Mouse (Mus musculus) forebrain, postnatal 0 days (tissue): Measurements from ENCODE around the gene Phospho2. TPM values are rescaled to one million over a fixed set of nuclear protein-coding genes. Genes with fewer than 3 reads are reported as not detected.

Experiments
- ATAC-seq: fragments of 200-750 bp; cut with Nextera tagmentation; 2 replicates; pipeline ENCODE4 v1.8.0; 2017; ENCODE audit warnings: mild to moderate bottlenecking, moderate library complexity
- DNase-seq: peaks from one replicate; pipeline ENCODE4 v3.0.0-alpha.2; 2015
- H3K27ac ChIP-seq: fragments of 300-500 bp; sonication (generic); 2 replicates; pipeline ENCODE4 v1.5.1; 2014; ENCODE audit warnings: low read depth, mild to moderate bottlenecking, antibody characterized with exemption, low read length, moderate library complexity, mixed read lengths
- H3K27me3 ChIP-seq: fragments of 300-500 bp; sonication (generic); 2 replicates; pipeline ENCODE4 v1.6.1; 2014; ENCODE audit warnings: mild to moderate bottlenecking, low read length, mixed read lengths; ENCODE audit not compliant: insufficient read depth
- H3K36me3 ChIP-seq: fragments of 300-500 bp; sonication (generic); 2 replicates; pipeline ENCODE4 v1.6.1; 2014; ENCODE audit warnings: mild to moderate bottlenecking, moderate library complexity; ENCODE audit not compliant: insufficient read depth
- H3K4me1 ChIP-seq: fragments of 300-500 bp; sonication (generic); 2 replicates; pipeline ENCODE4 v1.6.1; 2014; ENCODE audit warnings: antibody characterized with exemption; ENCODE audit not compliant: insufficient read depth
- H3K4me2 ChIP-seq: fragments of 300-500 bp; sonication (generic); 2 replicates; pipeline ENCODE4 v1.6.1; 2014; ENCODE audit warnings: low read depth, mild to moderate bottlenecking, moderate library complexity
- H3K4me3 ChIP-seq: fragments of 300-500 bp; sonication (generic); 2 replicates; pipeline ENCODE4 v1.5.1; 2014; ENCODE audit warnings: low read depth, low read length, mixed read lengths
- H3K9ac ChIP-seq: fragments of 300-500 bp; sonication (generic); 2 replicates; pipeline ENCODE4 v1.6.1; 2014; ENCODE audit warnings: mild to moderate bottlenecking
- H3K9me3 ChIP-seq: fragments of 300-500 bp; sonication (generic); 2 replicates; pipeline ENCODE4 v1.6.1; 2016; ENCODE audit warnings: low read length
- CTCF ChIP-seq: sonication (generic); IDR thresholded peaks from 2 replicates; pipeline ENCODE4 v1.5.1; 2016; ENCODE audit warnings: antibody characterized with exemption, control low read depth, low read depth
- WGBS: fragments of 180-500 bp; shearing (Covaris S2); extraction: QIAGEN DNeasy Blood & Tissue Kit; methylation state at CpG from one replicate; pipeline ENCODE4 v1.1.7; 2014; 5-methylcytosine and 5-hydroxymethylcytosine counted together
- polyA plus RNA-seq: library from polyadenylated mRNA; unstranded; fragments of >200 nt; fragmentation: Nextera tagmentation; extraction: Ambion mirVana; gene quantifications from 2 replicates; pipeline ENCODE4 v1.2.1, GENCODE M21; 2015
- total RNA-seq: library from RNA; depleted of rRNA; stranded (reverse); fragments of >200 nt; gene quantifications from 2 replicates; pipeline ENCODE4 v1.2.3, GENCODE M21; 2014; rRNA removed

Phospho2 gene
- total RNA-seq (39.2 and 40.8 TPM in 2 replicates), polyA plus RNA-seq (29.8 and 32.3 TPM in 2 replicates)

- Histone ChIP-seq H3K36me3 (0 out of 2 replicates have a peak, but pooled peaks cover 4% of the 10 kb centered on the region), H3K27ac (peak within 1 kb of the TSS; percentile 89), H3K27me3 (no peaks in the 10 kb centered on the region), H3K9ac (peak within 1 kb of the TSS; percentile 63), H3K9me3 (no peaks in the 10 kb centered on the region), H3K4me1 (no peaks in the 10 kb centered on the region), H3K4me2 (peak within 1 kb of the TSS; percentile 74), H3K4me3 (peak within 1 kb of the TSS; percentile 60)
- peak; percentile 97 for ATAC-seq
- TF ChIP-seq CTCF = no peak
- WGBS = 3% methylated on average over 48 of the region's 48 CpGs
- DNase-seq = peak; percentile 98
Measured at GRCm38 (mm10) chr2:69789429-69790069, at the start of gene Phospho2, which contains the start of gene Ccdc173. TSS of gene Phospho2 (plus strand) at chr2:69789623. TSS of gene Ccdc173 (minus strand) at chr2:69789575.

- no peak overlapping the region for H3K9ac ChIP-seq
- DNase-seq (no peak), ATAC-seq (no peak)
- WGBS = 87% methylated on average over 1 of the region's 1 CpGs
- no peak overlapping the region for H3K4me2 ChIP-seq
- no peaks in the 10 kb centered on the region for H3K9me3 ChIP-seq
- no peaks in the 10 kb centered on the region for H3K4me1 ChIP-seq
- H3K36me3 ChIP-seq = peaks cover 30% of the 10 kb centered on the region
- no peak overlapping the region for H3K27ac ChIP-seq
- TF ChIP-seq CTCF = peak; percentile 37
- H3K27me3 ChIP-seq = no peaks in the 10 kb centered on the region
- no peak overlapping the region for H3K4me3 ChIP-seq
Measured at GRCm38 (mm10) chr2:69745091-69745490, 44.3 kb upstream of the Phospho2 start.

GRCm38 (mm10) chr2:69760980-69761379, 28.4 kb upstream of the Phospho2 start:
- Histone ChIP-seq H3K36me3 (0 out of 2 replicates have a peak, but pooled peaks cover 3% of the 10 kb centered on the region), H3K4me1 (no peaks in the 10 kb centered on the region), H3K4me2 (no peak overlapping the region), H3K27me3 (no peaks in the 10 kb centered on the region), H3K27ac (no peak overlapping the region), H3K9ac (no peak overlapping the region), H3K9me3 (no peaks in the 10 kb centered on the region), H3K4me3 (no peak overlapping the region)
- ATAC-seq (no peak), DNase-seq (no peak)
- 54% methylated on average over 5 of the region's 5 CpGs for WGBS
- no peak for TF ChIP-seq CTCF

- 96% methylated on average over 4 of the region's 4 CpGs for WGBS
- H3K4me3 ChIP-seq = no peak overlapping the region
- no peaks in the 10 kb centered on the region for H3K4me1 ChIP-seq
- H3K9me3 ChIP-seq = no peaks in the 10 kb centered on the region
- no peak for TF ChIP-seq CTCF
- H3K36me3 ChIP-seq = 0 out of 2 replicates have a peak, but pooled peaks cover 3% of the 10 kb centered on the region
- no peak overlapping the region for H3K9ac ChIP-seq
- H3K4me2 ChIP-seq = no peak overlapping the region
- H3K27me3 ChIP-seq = no peaks in the 10 kb centered on the region
- ATAC-seq (no peak), DNase-seq (no peak)
- no peak overlapping the region for H3K27ac ChIP-seq
Measured at GRCm38 (mm10) chr2:69763340-69763739, 26.1 kb upstream of the Phospho2 start.

- Histone ChIP-seq H3K27me3 (no peaks in the 10 kb centered on the region), H3K36me3 (0 out of 2 replicates have a peak, but pooled peaks cover 3% of the 10 kb centered on the region), H3K27ac (no peak overlapping the region), H3K4me2 (no peak overlapping the region), H3K4me1 (no peaks in the 10 kb centered on the region), H3K4me3 (no peak overlapping the region), H3K9ac (no peak overlapping the region), H3K9me3 (no peaks in the 10 kb centered on the region)
- ATAC-seq (no peak), DNase-seq (no peak)
- 93% methylated on average over 1 of the region's 1 CpGs for WGBS
- TF ChIP-seq CTCF = no peak
Measured at GRCm38 (mm10) chr2:69764716-69765115, 24.7 kb upstream of the Phospho2 start.

GRCm38 (mm10) chr2:69773331-69773730, 16.1 kb upstream of the Phospho2 start:
- Histone ChIP-seq H3K9me3 (no peaks in the 10 kb centered on the region), H3K27ac (no peak overlapping the region), H3K9ac (no peak overlapping the region), H3K4me1 (no peaks in the 10 kb centered on the region), H3K27me3 (no peaks in the 10 kb centered on the region), H3K36me3 (peaks cover 13% of the 10 kb centered on the region), H3K4me3 (no peak overlapping the region), H3K4me2 (no peak overlapping the region)
- no peak for TF ChIP-seq CTCF
- ATAC-seq (peak; percentile 92), DNase-seq (peak; percentile 63)
- 76% methylated on average over 3 of the region's 3 CpGs for WGBS
